20 mouse cellular contexts compared by ENCODE assay signal in the genomic region with DNA sequence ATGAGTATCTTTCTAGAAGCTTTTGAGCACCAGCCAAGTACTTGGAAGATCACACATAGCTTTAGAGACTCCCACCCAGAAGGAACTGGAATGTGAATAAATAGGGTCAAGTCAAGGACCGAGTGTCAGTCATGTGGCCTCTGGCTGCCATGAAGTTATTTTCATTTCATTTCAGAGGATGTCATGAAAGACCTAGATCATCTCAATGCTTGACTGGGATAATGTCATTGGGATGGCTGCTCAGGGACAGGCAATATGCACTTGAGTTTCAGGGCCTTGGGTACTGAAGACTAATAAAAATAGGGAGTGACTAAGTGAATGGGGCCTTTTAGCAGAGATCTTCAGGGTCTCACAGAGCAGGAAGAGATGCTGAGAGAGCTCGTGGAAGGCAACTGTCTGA. TPM values are rescaled to one million over a fixed set of nuclear protein-coding genes. Genes with fewer than 3 reads are reported as not detected.
DNase-seq lines count a peak whose midpoint lies in the region; ATAC-seq lines count a peak whose summit lies in the region.
"Had no signal": no experiment of that assay in that cellular context is flagged by ENCODE, and none has a peak within 500 bp of the region (broad histone marks: within the 10 kb centered on the region; RNA-seq: fewer than 3 reads in every experiment).

No protein-coding gene starts in this region.

- H3K9ac ChIP-seq in hindbrain, embryonic 12.5 days: no peak overlapping the region
- H3K9ac ChIP-seq in lung, embryonic 16.5 days (ENCODE audit: low read length): no peak overlapping the region
- H3K9ac ChIP-seq in embryonic facial prominence, embryonic 13.5 days: no peak overlapping the region
- H3K9ac ChIP-seq: forebrain, postnatal 0 days; heart, embryonic 12.5 days; hindbrain, embryonic 13.5 days; midbrain, embryonic 15.5 days; neural tube, embryonic 13.5 days had no signal

- no peaks in the 10 kb centered on the region for H3K9me3 ChIP-seq in heart, embryonic 10.5 days
- H3K9me3 ChIP-seq in hindbrain, embryonic 10.5 days: no peaks in the 10 kb centered on the region
- no peaks in the 10 kb centered on the region for H3K9me3 ChIP-seq in hindbrain, embryonic 12.5 days (replicated peaks)
- no peaks in the 10 kb centered on the region for H3K9me3 ChIP-seq in lung, embryonic 16.5 days (ENCODE audit: control insufficient read depth, low read length)
- no peaks in the 10 kb centered on the region for H3K9me3 ChIP-seq in embryonic facial prominence, embryonic 13.5 days
- H3K9me3 ChIP-seq: heart, embryonic 12.5 days; hindbrain, embryonic 13.5 days; midbrain, embryonic 15.5 days; neural tube, embryonic 13.5 days had no signal

- DNase-seq in heart, adult 11 months: peak; percentile 72
- no peak for DNase-seq in heart, embryonic 10.5 days (ENCODE audit: low spot score)
- DNase-seq in hindbrain, embryonic 10.5 days (ENCODE audit: low spot score): no peak
- DNase-seq in lung, postnatal 25 days (ENCODE audit: low spot score): no peak
- DNase-seq: adrenal gland, postnatal 14 days; cerebellum, adult 8-10 months; forebrain, postnatal 0 days; gastrocnemius, postnatal 36 days; kidney, adult 11 months; right cerebral cortex, postnatal 25 days; spleen, adult 18-20 months had no signal

- H3K27ac ChIP-seq in heart, embryonic 10.5 days: no peak overlapping the region
- peak overlapping the region; percentile 50 for H3K27ac ChIP-seq in hindbrain, embryonic 10.5 days
- no peak overlapping the region for H3K27ac ChIP-seq in hindbrain, embryonic 12.5 days
- peak overlapping the region; percentile 36; the same call in 1 of the 2 replicates for H3K27ac ChIP-seq in lung, embryonic 16.5 days (ENCODE audit: low read length)
- peak overlapping the region; percentile 28; the same call in 1 of the 2 replicates for H3K27ac ChIP-seq in embryonic facial prominence, embryonic 13.5 days
- H3K27ac ChIP-seq: hindbrain, embryonic 13.5 days; midbrain, embryonic 15.5 days; neural tube, embryonic 13.5 days had no signal

- peaks cover 56% of the 10 kb centered on the region for H3K4me1 ChIP-seq in heart, embryonic 10.5 days
- H3K4me1 ChIP-seq in hindbrain, embryonic 10.5 days (replicated peaks): peaks cover 47% of the 10 kb centered on the region
- H3K4me1 ChIP-seq in hindbrain, embryonic 12.5 days: peaks cover 8% of the 10 kb centered on the region
- H3K4me1 ChIP-seq in lung, embryonic 16.5 days (replicated peaks; ENCODE audit: control insufficient read depth, insufficient read depth, low read length): peaks cover 23% of the 10 kb centered on the region
- H3K4me1 ChIP-seq in embryonic facial prominence, embryonic 13.5 days: peaks cover 14% of the 10 kb centered on the region; the same call in 1 of the 2 replicates

- 78% methylated on average over 2 of the region's 2 CpGs for WGBS in heart, embryonic 10.5 days
- WGBS in hindbrain, embryonic 10.5 days: 79% methylated on average over 2 of the region's 2 CpGs
- 86% methylated on average over 2 of the region's 2 CpGs for WGBS in hindbrain, embryonic 12.5 days
- WGBS in lung, embryonic 16.5 days: 69% methylated on average over 2 of the region's 2 CpGs
- WGBS in embryonic facial prominence, embryonic 13.5 days: 60% methylated on average over 2 of the region's 2 CpGs

- no peak overlapping the region for H3K4me3 ChIP-seq in heart, embryonic 10.5 days
- H3K4me3 ChIP-seq in hindbrain, embryonic 10.5 days: no peak overlapping the region
- no peak overlapping the region for H3K4me3 ChIP-seq in hindbrain, embryonic 12.5 days
- no peak overlapping the region for H3K4me3 ChIP-seq in lung, embryonic 16.5 days (ENCODE audit: low read length)
- no peak overlapping the region for H3K4me3 ChIP-seq in embryonic facial prominence, embryonic 13.5 days
- H3K4me3 ChIP-seq: heart, embryonic 12.5 days; hindbrain, embryonic 13.5 days; midbrain, embryonic 15.5 days; myocyte; neural tube, embryonic 13.5 days had no signal

- no peak overlapping the region for H3K4me2 ChIP-seq in hindbrain, embryonic 12.5 days (replicated peaks)
- no peak overlapping the region for H3K4me2 ChIP-seq in lung, embryonic 16.5 days (ENCODE audit: low read depth, low read length)
- H3K4me2 ChIP-seq in embryonic facial prominence, embryonic 13.5 days: no peak overlapping the region
- H3K4me2 ChIP-seq: heart, embryonic 12.5 days; hindbrain, embryonic 13.5 days; midbrain, embryonic 15.5 days; neural tube, embryonic 13.5 days had no signal

- ATAC-seq in hindbrain, embryonic 12.5 days (ENCODE audit: low FRiP score): no peak
- no peak for ATAC-seq in lung, embryonic 16.5 days (ENCODE audit: low read depth)
- ATAC-seq in embryonic facial prominence, embryonic 13.5 days (ENCODE audit: insufficient number of reproducible peaks, insufficient read depth, low FRiP score, low TSS enrichment, low read depth): no peak
- ATAC-seq: lung, postnatal 0 days; midbrain, embryonic 15.5 days had no signal

- H3K36me3 ChIP-seq in heart, embryonic 10.5 days: no peaks in the 10 kb centered on the region
- H3K36me3 ChIP-seq in hindbrain, embryonic 10.5 days: no peaks in the 10 kb centered on the region
- no peaks in the 10 kb centered on the region for H3K36me3 ChIP-seq in hindbrain, embryonic 12.5 days
- H3K36me3 ChIP-seq in lung, embryonic 16.5 days (ENCODE audit: control insufficient read depth, insufficient read depth, low read length): no peaks in the 10 kb centered on the region
- no peaks in the 10 kb centered on the region for H3K36me3 ChIP-seq in embryonic facial prominence, embryonic 13.5 days
- H3K36me3 ChIP-seq: heart, embryonic 12.5 days; hindbrain, embryonic 13.5 days; midbrain, embryonic 15.5 days; neural tube, embryonic 13.5 days had no signal

- H3K27me3 ChIP-seq in heart, embryonic 10.5 days (ENCODE audit: insufficient read depth, poor library complexity, severe bottlenecking): no peaks in the 10 kb centered on the region
- no peaks in the 10 kb centered on the region for H3K27me3 ChIP-seq in hindbrain, embryonic 10.5 days (ENCODE audit: insufficient read depth, poor library complexity, severe bottlenecking)
- no peaks in the 10 kb centered on the region for H3K27me3 ChIP-seq in hindbrain, embryonic 12.5 days
- no peaks in the 10 kb centered on the region for H3K27me3 ChIP-seq in lung, embryonic 16.5 days (ENCODE audit: control insufficient read depth, insufficient read depth, low read depth, low read length)
- H3K27me3 ChIP-seq in embryonic facial prominence, embryonic 13.5 days: no peaks in the 10 kb centered on the region
- H3K27me3 ChIP-seq: heart, embryonic 12.5 days; hindbrain, embryonic 13.5 days; midbrain, embryonic 15.5 days; neural tube, embryonic 13.5 days had no signal

RNA-seq across cellular contexts. Expression of a gene that starts 26.0 kb away (rescaled TPM):
- polyA plus RNA-seq in heart, embryonic 10.5 days (2016; fragmentation: Nextera tagmentation; extraction: Ambion mirVana): 107 and 120 TPM in 2 replicates
- polyA plus RNA-seq in hindbrain, embryonic 10.5 days (2016; fragmentation: Nextera tagmentation; extraction: Ambion mirVana): 34.8 and 39.2 TPM in 2 replicates
- 48.5 and 59.5 TPM in 2 replicates for polyA plus RNA-seq in hindbrain, embryonic 12.5 days (2016; fragmentation: Nextera tagmentation; extraction: Ambion mirVana)
- polyA plus RNA-seq in lung, embryonic 16.5 days (2015; fragmentation: Nextera tagmentation; extraction: Ambion mirVana): 144 and 149 TPM in 2 replicates
- 85.6 and 86.3 TPM in 2 replicates for polyA plus RNA-seq in embryonic facial prominence, embryonic 13.5 days (2015; fragmentation: Nextera tagmentation; extraction: Ambion mirVana)

Comparison
In these comparisons a context has a peak if more than half of its experiments do, and no peak if none do; other contexts are left out.
1. H3K27ac ChIP-seq: peak in hindbrain, embryonic 10.5 days (single experiment), lung, embryonic 16.5 days (single experiment) and embryonic facial prominence, embryonic 13.5 days (single experiment); none in heart, embryonic 10.5 days (single experiment) and hindbrain, embryonic 12.5 days (single experiment).